Mouse (Mus musculus): ENCODE results near the gene Dact2. TPM values are rescaled to one million over a fixed set of nuclear protein-coding genes. Genes with fewer than 3 reads are reported as not detected.

Gene Dact2
- polyA plus RNA-seq, 1 experiment from 2014 or later = 3.3 TPM

GRCm38 (mm10) chr17:14221893-14222615, 17.9 kb upstream of the Dact2 start:
- no peaks in the 10 kb centered on the region for H3K36me3 ChIP-seq (ENCODE audit: control insufficient read depth, insufficient read depth, low read length)
- H3K27me3 ChIP-seq (ENCODE audit: control insufficient read depth, insufficient read depth, low read length) = no peaks in the 10 kb centered on the region
- no peak for ATAC-seq (ENCODE audit: insufficient read depth, low FRiP score)
- H3K4me1 ChIP-seq (ENCODE audit: control insufficient read depth, insufficient read depth, low read length) = 0 out of 2 replicates have a peak, but pooled peaks cover 3% of the 10 kb centered on the region
- H3K9ac ChIP-seq (ENCODE audit: low read length) = no peak overlapping the region
- H3K4me2 ChIP-seq (ENCODE audit: low read depth, low read length) = no peak overlapping the region
- no peaks in the 10 kb centered on the region for H3K9me3 ChIP-seq (replicated peaks; ENCODE audit: control insufficient read depth, low read length)
- H3K4me3 ChIP-seq (replicated peaks; ENCODE audit: low read length) = no peak overlapping the region
- no peak overlapping the region for H3K27ac ChIP-seq (ENCODE audit: low read length)
- 42% methylated on average over 11 of the region's 11 CpGs for WGBS

DNA sequence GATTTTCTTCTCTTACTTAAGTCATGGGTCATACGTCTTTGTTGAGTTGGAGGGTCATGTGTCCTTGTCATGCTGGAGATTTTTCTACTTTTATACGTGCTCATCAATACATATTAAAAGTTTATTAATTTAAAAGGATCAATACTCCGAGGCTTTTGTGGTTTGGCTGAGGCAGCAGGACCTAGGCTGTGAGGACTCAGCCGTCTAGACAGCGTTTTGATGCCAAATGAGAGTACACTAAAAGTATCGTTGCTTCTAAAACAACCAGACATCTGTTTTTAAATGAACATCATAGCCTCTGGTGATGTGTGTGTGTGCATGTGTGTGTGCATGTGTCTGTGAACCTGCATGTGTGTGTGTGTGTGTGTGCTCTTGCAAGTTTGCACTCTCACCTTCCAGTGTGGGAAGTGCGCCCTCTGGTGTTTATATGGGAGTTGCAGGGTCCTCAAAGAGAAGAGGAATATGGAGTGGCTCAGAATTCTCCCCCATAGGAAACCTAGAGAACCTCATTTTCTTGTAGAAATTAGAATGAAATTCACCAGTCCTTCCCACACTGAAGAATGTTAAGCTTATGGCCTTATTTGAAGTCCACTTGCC, 16.6 kb upstream of the Dact2 start:
- WGBS = 59% methylated on average over 7 of the region's 7 CpGs
- ATAC-seq (ENCODE audit: insufficient read depth, low FRiP score) = no peak
- no peak overlapping the region for H3K9ac ChIP-seq (ENCODE audit: low read length)
- H3K36me3 ChIP-seq (ENCODE audit: control insufficient read depth, insufficient read depth, low read length) = no peaks in the 10 kb centered on the region
- no peaks in the 10 kb centered on the region for H3K27me3 ChIP-seq (ENCODE audit: control insufficient read depth, insufficient read depth, low read length)
- H3K9me3 ChIP-seq (replicated peaks; ENCODE audit: control insufficient read depth, low read length) = no peaks in the 10 kb centered on the region
- H3K4me3 ChIP-seq (replicated peaks; ENCODE audit: low read length) = no peak overlapping the region
- H3K27ac ChIP-seq (ENCODE audit: low read length) = no peak overlapping the region
- H3K4me2 ChIP-seq (ENCODE audit: low read depth, low read length) = no peak overlapping the region
- no peaks in the 10 kb centered on the region for H3K4me1 ChIP-seq (ENCODE audit: control insufficient read depth, insufficient read depth, low read length)

GRCm38 (mm10) chr17:14213976-14214529, 9.9 kb upstream of the Dact2 start:
- Histone ChIP-seq H3K36me3 (ENCODE audit: control insufficient read depth, insufficient read depth, low read length) (no peaks in the 10 kb centered on the region), H3K4me1 (ENCODE audit: control insufficient read depth, insufficient read depth, low read length) (no peaks in the 10 kb centered on the region), H3K27me3 (ENCODE audit: control insufficient read depth, insufficient read depth, low read length) (no peaks in the 10 kb centered on the region), H3K4me3 (replicated peaks; ENCODE audit: low read length) (no peak overlapping the region), H3K9ac (ENCODE audit: low read length) (no peak overlapping the region), H3K9me3 (replicated peaks; ENCODE audit: control insufficient read depth, low read length) (no peaks in the 10 kb centered on the region), H3K27ac (ENCODE audit: low read length) (no peak overlapping the region), H3K4me2 (ENCODE audit: low read depth, low read length) (no peak overlapping the region)
- WGBS = 68% methylated on average over 3 of the region's 3 CpGs
- no peak for ATAC-seq (ENCODE audit: insufficient read depth, low FRiP score)

DNA sequence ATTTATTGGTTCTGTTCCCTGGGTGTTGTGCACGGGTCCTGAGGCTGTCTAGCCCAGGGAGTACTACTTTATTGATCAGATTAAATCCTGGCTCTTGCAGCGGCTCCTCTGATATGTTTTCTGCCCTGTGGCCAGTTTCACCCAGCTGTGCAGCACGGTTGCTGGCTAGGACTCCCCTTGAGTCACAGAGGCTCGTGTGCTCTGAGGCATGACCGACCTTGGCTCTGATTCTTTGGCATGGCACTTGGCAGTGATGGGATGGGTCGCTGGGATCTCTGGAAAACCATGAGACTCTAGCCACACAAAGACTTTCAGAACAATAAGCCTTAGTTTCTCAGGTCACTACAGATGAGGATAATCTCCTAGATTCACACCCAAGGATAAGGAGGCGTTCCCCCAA, 8.7 kb upstream of the Dact2 start:
- no peak; the same call in 1 of the 2 replicates for ATAC-seq (ENCODE audit: insufficient read depth, low FRiP score)
- 79% methylated on average over 7 of the region's 7 CpGs for WGBS
- H3K36me3 ChIP-seq (ENCODE audit: control insufficient read depth, insufficient read depth, low read length) = no peaks in the 10 kb centered on the region

DNA sequence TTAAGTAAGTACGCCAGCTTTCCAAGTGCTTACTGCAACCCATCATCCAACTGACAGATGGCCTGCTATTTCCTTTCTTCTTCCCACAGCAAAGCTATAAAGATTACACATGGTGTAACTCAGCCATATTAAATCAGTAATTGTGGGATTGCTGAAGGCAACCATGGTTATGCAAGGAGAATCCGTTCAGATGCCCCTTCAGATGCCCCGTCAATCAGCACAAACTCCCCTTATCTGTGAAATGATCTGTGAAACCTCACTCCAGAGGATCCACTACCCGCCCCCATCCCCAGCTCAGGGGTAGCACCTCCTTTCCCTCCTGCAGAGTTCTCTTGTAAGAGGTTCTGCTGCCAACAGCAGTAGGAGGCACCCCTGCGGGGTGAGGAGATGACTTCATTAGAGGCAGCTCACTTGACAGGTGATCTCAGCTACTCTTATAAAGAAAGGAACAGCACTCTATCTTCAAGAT, 3.0 kb upstream of the Dact2 start:
- Histone ChIP-seq H3K9ac (ENCODE audit: low read length) (no peak overlapping the region), H3K27ac (ENCODE audit: low read length) (no peak overlapping the region), H3K36me3 (ENCODE audit: control insufficient read depth, insufficient read depth, low read length) (no peaks in the 10 kb centered on the region), H3K27me3 (ENCODE audit: control insufficient read depth, insufficient read depth, low read length) (peaks cover 20% of the 10 kb centered on the region), H3K4me1 (ENCODE audit: control insufficient read depth, insufficient read depth, low read length) (0 out of 2 replicates have a peak, but pooled peaks cover 10% of the 10 kb centered on the region), H3K4me2 (ENCODE audit: low read depth, low read length) (no peak overlapping the region), H3K9me3 (replicated peaks; ENCODE audit: control insufficient read depth, low read length) (no peaks in the 10 kb centered on the region), H3K4me3 (replicated peaks; ENCODE audit: low read length) (no peak overlapping the region)
- 31% methylated on average over 5 of the region's 5 CpGs for WGBS
- no peak for ATAC-seq (ENCODE audit: insufficient read depth, low FRiP score)

More for the DNA sequence above, 8.7 kb upstream of the Dact2 start:
- Histone ChIP-seq H3K4me3 (replicated peaks; ENCODE audit: low read length) (no peak overlapping the region), H3K4me1 (ENCODE audit: control insufficient read depth, insufficient read depth, low read length) (no peaks in the 10 kb centered on the region), H3K27me3 (ENCODE audit: control insufficient read depth, insufficient read depth, low read length) (no peaks in the 10 kb centered on the region), H3K9me3 (replicated peaks; ENCODE audit: control insufficient read depth, low read length) (no peaks in the 10 kb centered on the region), H3K4me2 (ENCODE audit: low read depth, low read length) (no peak overlapping the region), H3K9ac (ENCODE audit: low read length) (no peak overlapping the region), H3K27ac (ENCODE audit: low read length) (no peak overlapping the region)

DNA sequence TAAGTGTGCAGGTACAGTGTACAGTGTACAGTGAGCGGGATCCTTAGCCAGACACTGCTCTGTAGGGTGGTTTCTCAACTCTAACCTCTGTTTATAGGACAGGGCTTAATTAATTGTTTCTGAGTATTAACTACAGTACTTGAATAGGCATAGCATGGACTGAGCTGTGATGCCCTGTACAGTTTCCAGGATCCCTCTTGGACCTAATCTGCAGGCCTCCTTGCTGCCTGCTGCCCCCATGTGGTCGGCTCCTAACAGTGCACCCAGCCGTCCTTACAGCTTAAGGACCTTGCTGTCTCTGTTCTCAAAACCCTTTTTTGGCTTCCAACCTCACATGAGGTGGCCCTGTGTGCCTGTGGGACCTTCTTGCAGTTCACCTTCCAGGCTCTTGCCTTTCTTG, 2.0 kb upstream of the Dact2 start:
- Histone ChIP-seq H3K9ac (ENCODE audit: low read length) (no peak overlapping the region), H3K36me3 (ENCODE audit: control insufficient read depth, insufficient read depth, low read length) (no peaks in the 10 kb centered on the region), H3K27ac (ENCODE audit: low read length) (no peak overlapping the region), H3K27me3 (ENCODE audit: control insufficient read depth, insufficient read depth, low read length) (peaks cover 25% of the 10 kb centered on the region), H3K4me2 (ENCODE audit: low read depth, low read length) (no peak overlapping the region), H3K4me1 (ENCODE audit: control insufficient read depth, insufficient read depth, low read length) (peaks cover 15% of the 10 kb centered on the region; the same call in 1 of the 2 replicates), H3K9me3 (replicated peaks; ENCODE audit: control insufficient read depth, low read length) (no peaks in the 10 kb centered on the region), H3K4me3 (replicated peaks; ENCODE audit: low read length) (no peak overlapping the region)
- no peak for ATAC-seq (ENCODE audit: insufficient read depth, low FRiP score)
- WGBS = 30% methylated on average over 3 of the region's 3 CpGs

GRCm38 (mm10) chr17:14205236-14205635, 1.1 kb upstream of the Dact2 start:
- Histone ChIP-seq H3K9me3 (replicated peaks; ENCODE audit: control insufficient read depth, low read length) (no peaks in the 10 kb centered on the region), H3K27me3 (ENCODE audit: control insufficient read depth, insufficient read depth, low read length) (peaks cover 25% of the 10 kb centered on the region)

DNA sequence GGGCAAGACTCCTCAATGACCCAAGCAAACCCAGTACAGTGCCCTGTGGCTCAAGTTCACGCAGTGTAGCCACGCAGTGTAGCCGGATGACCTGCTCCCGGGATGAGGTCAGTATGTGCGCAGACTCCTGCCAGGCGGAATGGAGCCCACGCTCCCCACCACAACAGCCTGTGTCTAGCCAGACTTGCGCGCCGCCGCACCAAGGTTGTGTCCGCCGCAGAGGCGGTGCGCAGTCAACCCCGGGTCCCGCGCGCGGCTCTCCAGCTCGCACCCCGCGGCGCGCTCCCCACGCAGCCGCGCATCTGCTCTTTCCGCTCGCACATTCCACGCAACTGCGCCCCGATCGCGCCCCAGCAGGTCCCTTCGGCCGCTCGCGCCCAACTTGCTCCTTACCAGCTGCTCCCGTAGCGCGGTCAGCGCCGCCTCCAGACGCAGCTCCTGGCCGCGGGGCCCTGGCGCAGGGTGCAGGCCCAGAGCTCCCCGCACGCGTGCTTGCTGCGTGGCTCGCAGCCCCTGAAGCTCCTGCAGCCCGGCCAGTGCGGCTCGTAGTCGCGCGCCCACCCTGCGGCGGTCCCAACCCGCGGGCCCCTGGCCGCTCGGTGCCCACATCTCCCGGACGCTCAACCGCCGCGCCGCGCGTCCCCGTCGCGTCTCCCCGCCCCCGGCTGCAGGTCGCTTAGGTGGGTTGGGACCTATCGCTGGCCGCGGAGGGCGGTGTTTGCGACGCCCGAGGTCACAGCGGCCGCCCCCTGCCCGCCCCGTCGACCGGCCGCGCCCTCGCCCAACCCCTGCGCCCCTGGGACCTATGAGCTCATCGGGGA, 773 bp downstream of the Dact2 start:
- H3K4me1 ChIP-seq (ENCODE audit: control insufficient read depth, insufficient read depth, low read length) = peaks cover 18% of the 10 kb centered on the region; the same call in 1 of the 2 replicates
- ATAC-seq (ENCODE audit: insufficient read depth, low FRiP score) = peak; percentile 78
- H3K36me3 ChIP-seq (ENCODE audit: control insufficient read depth, insufficient read depth, low read length) = no peaks in the 10 kb centered on the region
- peaks cover 25% of the 10 kb centered on the region for H3K27me3 ChIP-seq (ENCODE audit: control insufficient read depth, insufficient read depth, low read length)
- no peaks in the 10 kb centered on the region for H3K9me3 ChIP-seq (replicated peaks; ENCODE audit: control insufficient read depth, low read length)
- H3K27ac ChIP-seq (ENCODE audit: low read length) = peak overlapping the region; percentile 88
- H3K4me2 ChIP-seq (ENCODE audit: low read depth, low read length) = peak overlapping the region; percentile 81
- WGBS = under 1% methylated on average over 92 of the region's 97 CpGs
- H3K4me3 ChIP-seq (replicated peaks; ENCODE audit: low read length) = peak overlapping the region; percentile 69
- peak overlapping the region; percentile 82 for H3K9ac ChIP-seq (ENCODE audit: low read length)

More at GRCm38 (mm10) chr17:14205236-14205635, 1.1 kb upstream of the Dact2 start:
- Histone ChIP-seq H3K4me2 (ENCODE audit: low read depth, low read length) (no peak overlapping the region), H3K4me3 (replicated peaks; ENCODE audit: low read length) (no peak overlapping the region), H3K4me1 (ENCODE audit: control insufficient read depth, insufficient read depth, low read length) (peaks cover 16% of the 10 kb centered on the region; the same call in 1 of the 2 replicates), H3K27ac (ENCODE audit: low read length) (no peak overlapping the region), H3K9ac (ENCODE audit: low read length) (no peak overlapping the region), H3K36me3 (ENCODE audit: control insufficient read depth, insufficient read depth, low read length) (no peaks in the 10 kb centered on the region)
- 80% methylated on average over 3 of the region's 3 CpGs for WGBS
- no peak for ATAC-seq (ENCODE audit: insufficient read depth, low FRiP score)

All from stomach, embryonic 16.5 days (tissue).